In genomic region chr16:49781556-49782156, GRCm38 (mm10) we compare ENCODE assay signal across 13 mouse cellular contexts. TPM values are rescaled to one million over a fixed set of nuclear protein-coding genes. Genes with fewer than 3 reads are reported as not detected.
DNase-seq lines count a peak whose midpoint lies in the region; ATAC-seq and TF ChIP-seq lines count a peak whose summit lies in the region.
"Had no signal": no experiment of that assay in that cellular context is flagged by ENCODE, and none has a peak within 500 bp of the region (broad histone marks: within the 10 kb centered on the region; RNA-seq: fewer than 3 reads in every experiment).

No protein-coding gene starts in this region.

- no peaks in the 10 kb centered on the region for H3K79me2 ChIP-seq in MEL (ENCODE audit: control insufficient read depth, insufficient read depth, low read length, poor library complexity)

- peak; percentile 69 to 71 for DNase-seq in spleen, postnatal 36 days (ENCODE audit: low spot score in 2 of 2)
- DNase-seq in spleen, adult 12 weeks (ENCODE audit: low spot score) = no peak
- peak; percentile 62 for DNase-seq in MEL (ENCODE audit: low read depth, low spot score)
- DNase-seq in splenic B cell, adult 2 months (ENCODE audit: low read depth, low spot score) = peak; percentile 70
- no peak for DNase-seq in kidney, adult 9 months
- DNase-seq in cerebellum, postnatal 36 days = no peak
- DNase-seq: adrenal gland, adult 2 months; cerebellum, postnatal 10 days; right cerebral cortex, postnatal 14 days had no signal

- no peak for TF ChIP-seq RAD21 in MEL (IDR thresholded peaks at IDR 0.05; ENCODE audit: low read depth, low read length)

- no peak for ATAC-seq in liver, embryonic 15.5 days (ENCODE audit: insufficient read depth)

- no peak for TF ChIP-seq POLR2A in MEL (IDR thresholded peaks at IDR 0.05; ENCODE audit: control insufficient read depth in 1 of 2, insufficient read depth in 1 of 2, low read depth in 1 of 2, low read length in 2 of 2, poor library complexity in 1 of 2)

- no peak overlapping the region for H3K9ac ChIP-seq in MEL (ENCODE audit: control insufficient read depth, low read depth, low read length, poor library complexity, severe bottlenecking)
- H3K9ac ChIP-seq in liver, embryonic 15.5 days = no peak overlapping the region
- H3K9ac ChIP-seq: heart, embryonic 15.5 days; hindbrain, embryonic 14.5 days; stomach, embryonic 15.5 days had no signal

- TF ChIP-seq EP300 in MEL (IDR thresholded peaks at IDR 0.05; ENCODE audit: low read depth in 1 of 2, low read length in 2 of 2) = peak; percentile 55 to 77; a peak in 3 of 4 replicates

- no peak overlapping the region for H3K4me2 ChIP-seq in liver, embryonic 15.5 days
- H3K4me2 ChIP-seq: heart, embryonic 15.5 days; hindbrain, embryonic 14.5 days; stomach, embryonic 15.5 days had no signal

- H3K27me3 ChIP-seq in MEL (ENCODE audit: control insufficient read depth in 1 of 2, insufficient read depth in 2 of 2, low read length in 2 of 2) = no peaks in the 10 kb centered on the region
- no peaks in the 10 kb centered on the region for H3K27me3 ChIP-seq in liver, embryonic 15.5 days
- no peaks in the 10 kb centered on the region for H3K27me3 ChIP-seq in splenic B cell, adult 2 months (ENCODE audit: control insufficient read depth, insufficient read depth, low read length, poor library complexity, severe bottlenecking)
- H3K27me3 ChIP-seq: heart, embryonic 15.5 days; stomach, embryonic 15.5 days had no signal

- no peak for TF ChIP-seq CTCF in MEL (IDR thresholded peaks at IDR 0.05 in 2 of 3, conservative IDR thresholded peaks at IDR 0.05 in 1 of 3; ENCODE audit: control insufficient read depth in 1 of 3, insufficient read depth in 1 of 3, low read depth in 2 of 3, low read length in 3 of 3, poor library complexity in 1 of 3, severe bottlenecking in 1 of 3)

- WGBS in liver, embryonic 15.5 days (ENCODE audit: insufficient replicate concordance) = 19% methylated on average over 5 of the region's 5 CpGs

- H3K27ac ChIP-seq in MEL (ENCODE audit: control insufficient read depth, low read depth, low read length) = peak overlapping the region; percentile 46; the same call in 1 of the 2 replicates
- H3K27ac ChIP-seq in liver, embryonic 15.5 days (replicated peaks) = peak overlapping the region; percentile 48
- H3K27ac ChIP-seq: heart, embryonic 15.5 days; hindbrain, embryonic 14.5 days; stomach, embryonic 15.5 days had no signal

- no peaks in the 10 kb centered on the region for H3K9me3 ChIP-seq in MEL (replicated peaks; ENCODE audit: insufficient read depth, low read length)
- no peaks in the 10 kb centered on the region for H3K9me3 ChIP-seq in liver, embryonic 15.5 days (replicated peaks)
- H3K9me3 ChIP-seq: heart, embryonic 15.5 days; stomach, embryonic 15.5 days had no signal

- peaks cover 2 to 15% of the 10 kb centered on the region in 2 experiments; a peak in 3 of 4 replicates for H3K4me1 ChIP-seq in MEL (ENCODE audit: control insufficient read depth in 1 of 2, insufficient read depth in 2 of 2, low read length in 2 of 2)
- H3K4me1 ChIP-seq in liver, embryonic 15.5 days (replicated peaks) = peaks cover 55% of the 10 kb centered on the region
- H3K4me1 ChIP-seq: heart, embryonic 15.5 days; stomach, embryonic 15.5 days had no signal

- peaks cover 0 to 30% of the 10 kb centered on the region in 2 experiments; a peak in 2 of 4 replicates for H3K36me3 ChIP-seq in MEL (ENCODE audit: control insufficient read depth in 1 of 2, insufficient read depth in 2 of 2, low read length in 2 of 2)
- H3K36me3 ChIP-seq in liver, embryonic 15.5 days (replicated peaks) = no peaks in the 10 kb centered on the region
- no peaks in the 10 kb centered on the region for H3K36me3 ChIP-seq in splenic B cell, adult 2 months (ENCODE audit: control insufficient read depth, insufficient read depth, low read length, poor library complexity, severe bottlenecking)
- H3K36me3 ChIP-seq: heart, embryonic 15.5 days; stomach, embryonic 15.5 days had no signal

- H3K4me3 ChIP-seq in MEL (ENCODE audit: control insufficient read depth in 1 of 2, insufficient read depth in 1 of 2, low read depth in 2 of 2, low read length in 2 of 2) = no peak overlapping the region
- H3K4me3 ChIP-seq in liver, embryonic 15.5 days (replicated peaks) = no peak overlapping the region
- H3K4me3 ChIP-seq: heart, embryonic 15.5 days; stomach, embryonic 15.5 days had no signal

TF ChIP-seq in MEL, 35 proteins besides CTCF, POLR2A, EP300 and RAD21:
- TF ChIP-seq SMC3 (IDR thresholded peaks at IDR 0.05; ENCODE audit: low read depth, low read length) (no peak), NELFE (IDR thresholded peaks at IDR 0.05; ENCODE audit: low read depth, low read length) (no peak), TAL1 (IDR thresholded peaks at IDR 0.05; ENCODE audit: low read length) (no peak), CHD1 (IDR thresholded peaks at IDR 0.05; ENCODE audit: low read depth, low read length) (no peak), MXI1 (IDR thresholded peaks at IDR 0.05; ENCODE audit: low read depth, low read length) (no peak), MYC (IDR thresholded peaks at IDR 0.05; ENCODE audit: low read depth, low read length) (0 out of 2 replicates have a peak, but pooled peaks have one; percentile 40), HCFC1 (IDR thresholded peaks at IDR 0.05; ENCODE audit: low read depth, low read length) (no peak), ELF1 (IDR thresholded peaks at IDR 0.05; ENCODE audit: low read depth, low read length) (no peak), TCF12 (IDR thresholded peaks at IDR 0.05; ENCODE audit: low read depth, low read length) (0 out of 2 replicates have a peak, but pooled peaks have one; percentile 9), SIN3A (IDR thresholded peaks at IDR 0.05; ENCODE audit: low read length) (peak; percentile 23; the same call in 1 of the 2 replicates), NRF1 (IDR thresholded peaks at IDR 0.05; ENCODE audit: insufficient read depth, low read depth, low read length, poor library complexity, severe bottlenecking) (no peak), ETS1 (IDR thresholded peaks at IDR 0.05; ENCODE audit: low read depth, low read length) (peak; percentile 45), KAT2A (conservative IDR thresholded peaks at IDR 0.05; ENCODE audit: low read depth, low read length) (no peak), GATA1 (IDR thresholded peaks at IDR 0.05; ENCODE audit: low read depth, low read length) (peak; percentile 53; the same call in 1 of the 2 replicates)

RNA-seq across cellular contexts. Expression of gene Cd47, which starts 18.7 kb away (rescaled TPM):
- 57.5 and 86.6 TPM in 2 replicates for total RNA-seq in MEL (2012; rRNA removed)
- polyA plus RNA-seq in MEL (2012; ENCODE audit: insufficient read depth in 1 of 2, insufficient read length in 2 of 2, low read depth in 1 of 2, low replicate concordance in 2 of 2, missing spikeins in 1 of 2) = 10 to 100 TPM; 45.9 to 51.7 TPM
- 266 and 301 TPM in 2 replicates for polyA plus RNA-seq in liver, embryonic 15.5 days (2015; fragmentation: Nextera tagmentation; extraction: Ambion mirVana)

Comparison
In these comparisons a context has a peak if more than half of its experiments do, and no peak if none do; other contexts are left out.
1. DNase-seq: peak in spleen, postnatal 36 days (2 of 2), MEL (single experiment) and splenic B cell, adult 2 months (single experiment); none in spleen, adult 12 weeks (single experiment), kidney, adult 9 months (single experiment) and cerebellum, postnatal 36 days (0 of 2).